Mouse (Mus musculus) MEL (cell line): ENCODE measurements around the gene Olfr447. TPM values are rescaled to one million over a fixed set of nuclear protein-coding genes. Genes with fewer than 3 reads are reported as not detected.

ENCODE experiments used
- DNase-seq: peaks from one replicate; pipeline ENCODE4 v3.0.0; 2011; ENCODE audit warnings: low read depth, low spot score
- H3K27ac ChIP-seq: 2 replicates; pipeline ENCODE4 v1.5.1; 2012; ENCODE audit warnings: low read depth, mild to moderate bottlenecking, control low read depth, low read length, moderate library complexity; ENCODE audit not compliant: control insufficient read depth
- H3K27me3 ChIP-seq, 2 experiments: fragments of 150-350 bp in 1 of 2; sonication (generic) in 1 of 2; 2 replicates each; pipeline ENCODE4 v1.6.1; 2012; ENCODE audit warnings: low read length in 2 of 2, mild to moderate bottlenecking in 2 of 2, improper control_type of control experiment in 1 of 2, moderate library complexity in 1 of 2; ENCODE audit not compliant: insufficient read depth in 2 of 2, control insufficient read depth in 1 of 2
- H3K36me3 ChIP-seq, 2 experiments: 2 replicates each; pipeline ENCODE4 v1.6.1; 2012 to 2014; ENCODE audit warnings: low read length in 2 of 2, improper control_type of control experiment in 1 of 2, inconsistent platforms in 1 of 2, mild to moderate bottlenecking in 1 of 2; ENCODE audit not compliant: insufficient read depth in 2 of 2, control insufficient read depth in 1 of 2
- H3K4me1 ChIP-seq, 2 experiments: fragments of 150-350 bp in 1 of 2; sonication (generic) in 1 of 2; 2 replicates each; pipeline ENCODE4 v1.6.1; 2012; ENCODE audit warnings: low read length in 2 of 2, improper control_type of control experiment in 1 of 2, mild to moderate bottlenecking in 1 of 2; ENCODE audit not compliant: insufficient read depth in 2 of 2, control insufficient read depth in 1 of 2
- H3K4me3 ChIP-seq, 2 experiments: fragments of 150-350 bp in 1 of 2; sonication (generic) in 1 of 2; 2 replicates each; pipeline ENCODE4 v1.5.1; 2012; ENCODE audit warnings: low read depth in 2 of 2, low read length in 2 of 2, mild to moderate bottlenecking in 2 of 2, moderate library complexity in 2 of 2, control low read depth in 1 of 2, improper control_type of control experiment in 1 of 2; ENCODE audit not compliant: control insufficient read depth in 1 of 2, insufficient read depth in 1 of 2
- H3K79me2 ChIP-seq: 2 replicates; pipeline ENCODE4 v1.6.1; 2012; ENCODE audit warnings: mild to moderate bottlenecking, low read length, moderate library complexity; ENCODE audit not compliant: control insufficient read depth, poor library complexity, insufficient read depth
- H3K9ac ChIP-seq: 2 replicates; pipeline ENCODE4 v1.6.1; 2012; ENCODE audit warnings: low read depth, mild to moderate bottlenecking, control low read depth, low read length, moderate library complexity; ENCODE audit not compliant: control insufficient read depth, poor library complexity, severe bottlenecking
- H3K9me3 ChIP-seq: fragments of 150-350 bp; sonication (generic); replicated peaks from 2 replicates; pipeline ENCODE4 v1.6.1; 2012; ENCODE audit warnings: mild to moderate bottlenecking, low read length, improper control_type of control experiment, moderate library complexity; ENCODE audit not compliant: insufficient read depth
- BHLHE40 ChIP-seq: IDR thresholded peaks from 2 replicates; pipeline ENCODE4 v1.6.1; 2012; ENCODE audit warnings: low read depth, mild to moderate bottlenecking, inconsistent platforms, low read length, improper control_type of control experiment, borderline replicate concordance
- CHD1 ChIP-seq: IDR thresholded peaks from 2 replicates; pipeline ENCODE4 v1.6.1; 2012; ENCODE audit warnings: low read depth, mild to moderate bottlenecking, inconsistent platforms, low read length, improper control_type of control experiment
- CTCF ChIP-seq, 3 experiments: IDR thresholded peaks in 2 of 3; conservative IDR thresholded peaks in 1 of 3; 2 replicates each; pipeline ENCODE4 v1.5.1; 2011 to 2012; ENCODE audit warnings: low read length in 3 of 3, low read depth in 2 of 3, mild to moderate bottlenecking in 2 of 3, improper control_type of control experiment in 1 of 3, inconsistent platforms in 1 of 3, mixed read lengths in 1 of 3, moderate library complexity in 1 of 3; ENCODE audit not compliant: control insufficient read depth in 1 of 3, insufficient read depth in 1 of 3, poor library complexity in 1 of 3, severe bottlenecking in 1 of 3
- ELF1 ChIP-seq: IDR thresholded peaks from 2 replicates; pipeline ENCODE4 v1.6.1; 2014; ENCODE audit warnings: low read depth, mild to moderate bottlenecking, inconsistent platforms, low read length, improper control_type of control experiment, moderate library complexity
- MAX ChIP-seq: IDR thresholded peaks from 2 replicates; pipeline ENCODE4 v1.6.1; 2011; ENCODE audit warnings: low read length, improper control_type of control experiment
- MAZ ChIP-seq: IDR thresholded peaks from 2 replicates; pipeline ENCODE4 v1.6.1; 2012; ENCODE audit warnings: low read depth, mild to moderate bottlenecking, inconsistent platforms, low read length, improper control_type of control experiment
- MYC ChIP-seq: IDR thresholded peaks from 2 replicates; pipeline ENCODE4 v1.6.1; 2011; ENCODE audit warnings: low read depth, mild to moderate bottlenecking, low read length, improper control_type of control experiment, moderate library complexity
- POLR2A ChIP-seq, 2 experiments: IDR thresholded peaks; 2 replicates each; pipeline ENCODE4 v1.6.1; 2011 to 2012; ENCODE audit warnings: low read length in 2 of 2, mild to moderate bottlenecking in 2 of 2, control low read depth in 1 of 2, improper control_type of control experiment in 1 of 2, low read depth in 1 of 2, moderate library complexity in 1 of 2; ENCODE audit not compliant: control insufficient read depth in 1 of 2, insufficient read depth in 1 of 2, poor library complexity in 1 of 2
- POLR2AphosphoS5 ChIP-seq: IDR thresholded peaks from 2 replicates; pipeline ENCODE4 v1.6.1; 2012; ENCODE audit warnings: low read depth, borderline replicate concordance, mild to moderate bottlenecking, inconsistent platforms, low read length, moderate library complexity, mixed read lengths
- RAD21 ChIP-seq: IDR thresholded peaks from 2 replicates; pipeline ENCODE4 v1.6.1; 2011; ENCODE audit warnings: mild to moderate bottlenecking, low read depth, low read length, improper control_type of control experiment
- SMC3 ChIP-seq: IDR thresholded peaks from 2 replicates; pipeline ENCODE4 v1.6.1; 2011; ENCODE audit warnings: low read depth, low read length, improper control_type of control experiment
- TCF12 ChIP-seq: IDR thresholded peaks from 2 replicates; pipeline ENCODE4 v1.6.1; 2014; ENCODE audit warnings: low read depth, mild to moderate bottlenecking, inconsistent platforms, low read length, improper control_type of control experiment, moderate library complexity
- UBTF ChIP-seq: IDR thresholded peaks from 2 replicates; pipeline ENCODE4 v1.6.1; 2012; ENCODE audit warnings: low read depth, mild to moderate bottlenecking, inconsistent platforms, low read length, improper control_type of control experiment, moderate library complexity, borderline replicate concordance; ENCODE audit not compliant: insufficient read depth
- USF2 ChIP-seq, 2 experiments: IDR thresholded peaks; 2 replicates each; pipeline ENCODE4 v1.6.1; 2011 to 2012; ENCODE audit warnings: improper control_type of control experiment in 2 of 2, low read length in 2 of 2, borderline replicate concordance in 1 of 2, inconsistent platforms in 1 of 2, low read depth in 1 of 2, mild to moderate bottlenecking in 1 of 2; ENCODE audit not compliant: insufficient read depth in 1 of 2
- ZC3H11A ChIP-seq: IDR thresholded peaks from 2 replicates; pipeline ENCODE4 v1.6.1; 2012; ENCODE audit warnings: low read depth, mild to moderate bottlenecking, inconsistent platforms, low read length, improper control_type of control experiment
- ZNF384 ChIP-seq: IDR thresholded peaks from 2 replicates; pipeline ENCODE4 v1.6.1; 2012; ENCODE audit warnings: low read depth, mild to moderate bottlenecking, inconsistent platforms, low read length, improper control_type of control experiment
- polyA plus RNA-seq, 2 experiments: library from polyadenylated mRNA; stranded (reverse) in 1 of 2; unstranded in 1 of 2; fragments of >175 nt in 1 of 2; fragments of >200 nt in 1 of 2; gene quantifications; 2 replicates each; pipeline versions ENCODE4 v1.2.1 to v1.2.4; 2012; ENCODE audit warnings: low replicate concordance in 2 of 2, low read depth in 1 of 2; ENCODE audit not compliant: insufficient read length in 2 of 2, insufficient read depth in 1 of 2, missing spikeins in 1 of 2
- total RNA-seq: library from RNA; depleted of rRNA; stranded (reverse); fragments of 300-350 nt; gene quantifications from 2 replicates; pipeline ENCODE4 v1.2.3, GENCODE M21; 2012; rRNA removed

Olfr447 gene
- total RNA-seq: not detected in 2 replicates
- polyA plus RNA-seq: not detected

DNA sequence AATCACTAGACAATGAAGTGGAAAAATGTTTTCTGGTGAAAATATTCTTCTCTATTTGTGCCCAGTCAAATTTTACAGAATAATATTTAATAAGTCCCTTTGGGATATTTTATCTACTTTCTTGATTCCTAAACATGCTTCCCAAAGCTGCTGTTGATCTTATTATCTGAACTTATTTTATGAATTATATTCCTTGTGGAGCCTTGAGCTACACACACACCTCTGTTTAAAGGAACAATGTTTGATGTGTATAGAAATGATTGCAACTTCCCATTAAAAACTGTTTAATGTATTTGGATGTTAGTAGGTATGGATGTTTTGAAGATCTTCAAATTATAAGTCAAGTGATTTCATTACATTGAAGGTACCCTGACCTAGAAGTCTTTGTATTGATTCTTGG, at the start of gene Olfr447:
Gene Olfr447, plus strand, starts transcription at position 301 of the 400 bp plus-strand sequence.
- Histone ChIP-seq H3K4me1 (no peaks in the 10 kb centered on the region), H3K27ac (no peak within 1 kb of the TSS), H3K79me2 (no peaks in the 10 kb centered on the region), H3K9ac (no peak within 1 kb of the TSS), H3K36me3 (no peaks in the 10 kb centered on the region), H3K9me3 (no peaks in the 10 kb centered on the region), H3K4me3 (no peak within 1 kb of the TSS), H3K27me3 (no peaks in the 10 kb centered on the region)
- DNase-seq: no peak
- TF ChIP-seq SMC3 (no peak), ZC3H11A (no peak), CHD1 (no peak), MAZ (no peak), TCF12 (no peak), MAX (no peak), POLR2A (IDR thresholded peaks at IDR 0.05; ENCODE audit: control insufficient read depth in 1 of 2, insufficient read depth in 1 of 2, low read depth in 1 of 2, low read length in 2 of 2, poor library complexity in 1 of 2) (no peak), POLR2AphosphoS5 (no peak), ELF1 (no peak), USF2 (IDR thresholded peaks at IDR 0.05; ENCODE audit: borderline replicate concordance in 1 of 2, insufficient read depth in 1 of 2, low read depth in 1 of 2, low read length in 2 of 2) (no peak), RAD21 (no peak), UBTF (no peak), MYC (no peak)

DNA sequence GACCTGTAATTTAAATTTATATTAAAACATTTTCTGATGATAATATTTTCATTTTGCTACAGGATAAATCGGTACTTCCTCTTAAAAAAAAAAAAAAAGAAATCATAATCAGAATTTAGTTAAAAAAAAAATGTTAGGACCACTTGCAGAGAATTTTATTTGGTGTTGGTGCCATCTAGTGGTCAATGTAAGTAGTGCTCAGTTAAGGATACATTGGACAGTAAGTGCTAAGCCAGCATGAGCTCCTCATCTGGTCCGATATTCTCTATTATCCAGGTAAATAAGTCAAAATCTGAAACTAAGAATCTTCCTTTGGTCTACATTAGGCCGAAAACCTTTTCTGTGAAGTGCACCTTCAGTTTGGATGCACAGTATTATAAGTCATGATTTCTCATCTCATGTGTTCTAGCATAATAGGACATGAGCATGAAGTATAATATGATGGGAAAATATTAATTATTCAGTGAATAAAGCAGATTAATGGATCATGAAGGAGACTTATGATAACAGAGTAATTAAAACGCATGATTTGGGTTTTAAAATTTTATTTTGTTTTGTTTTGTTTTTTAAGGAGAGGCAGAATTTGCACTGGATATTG, 48.4 kb upstream of the Olfr447 start:
- H3K36me3 ChIP-seq: no peaks in the 10 kb centered on the region
- TF ChIP-seq ZC3H11A: peak; percentile 33; the same call in 1 of the 2 replicates
- no peak for TF ChIP-seq BHLHE40
- peak; percentile 52 for TF ChIP-seq SMC3
- peak; percentile 89 for TF ChIP-seq ZNF384
- TF ChIP-seq CTCF (IDR thresholded peaks at IDR 0.05 in 2 of 3, conservative IDR thresholded peaks at IDR 0.05 in 1 of 3; ENCODE audit: control insufficient read depth in 1 of 3, insufficient read depth in 1 of 3, low read depth in 2 of 3, low read length in 3 of 3, poor library complexity in 1 of 3, severe bottlenecking in 1 of 3): peak; percentile 19 to 65 (median 52); a peak in 5 of 6 replicates
- no peak for TF ChIP-seq POLR2AphosphoS5
- TF ChIP-seq RAD21: peak; percentile 68
- TF ChIP-seq, all 39 proteins: peak for 5
- H3K79me2 ChIP-seq: no peaks in the 10 kb centered on the region
- no peaks in the 10 kb centered on the region for H3K27me3 ChIP-seq
- H3K4me3 ChIP-seq: no peak overlapping the region
- no peaks in the 10 kb centered on the region for H3K4me1 ChIP-seq
- H3K9me3 ChIP-seq: no peaks in the 10 kb centered on the region
- no peak overlapping the region for H3K9ac ChIP-seq
- DNase-seq: peak; percentile 67
- H3K27ac ChIP-seq: no peak overlapping the region
